Mouse (Mus musculus): ENCODE measurements around the gene Morn3. TPM values are rescaled to one million over a fixed set of nuclear protein-coding genes. Genes with fewer than 3 reads are reported as not detected.
A peak's percentile ranks its signal among the peaks of the same experiment; 100 is the strongest.

Morn3 gene
- not detected for total RNA-seq (2021)

DNA sequence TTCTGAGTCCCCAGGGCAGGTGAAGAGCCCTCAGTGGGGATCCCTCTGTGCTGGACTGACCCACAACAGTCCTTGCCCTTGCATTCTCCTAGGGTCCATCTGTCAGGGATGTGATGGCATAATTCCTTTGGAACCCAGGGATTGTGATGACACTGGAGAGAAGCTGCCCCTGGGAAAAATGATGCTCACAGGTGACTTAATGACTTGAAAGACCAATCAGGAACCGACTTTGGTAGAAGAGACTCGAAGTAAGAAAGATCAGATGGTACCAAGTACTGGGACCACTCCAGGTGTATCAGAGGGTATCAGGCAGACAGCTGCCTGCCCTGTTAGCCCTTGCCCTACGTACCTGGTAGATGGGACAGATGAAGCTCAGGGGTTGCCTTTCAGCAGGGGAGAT, at the start of gene Morn3:
TSS of gene Morn3 (minus strand) at position 101 of the 400 bp plus-strand sequence.
- DNase-seq (ENCODE audit: low spot score) = no peak
- intact Hi-C loops (cut with DNase I) = loop anchor here (1.0 to 2.0 kb wide), 2 partner anchors 32 to 79 kb away; partner anchors contain the start of gene Orai1

- no peak for DNase-seq (ENCODE audit: low spot score)
- intact Hi-C loops (cut with DNase I) = no loop called here
These were observed 49.5 kb upstream of the Morn3 start for GRCm38 (mm10) chr5:123096299-123096698.

GRCm38 (mm10) chr5:123094238-123094991, 47.6 kb upstream of the Morn3 start:
- no peak for DNase-seq (ENCODE audit: low spot score)
- intact Hi-C loops (cut with DNase I) = no loop called here

DNA sequence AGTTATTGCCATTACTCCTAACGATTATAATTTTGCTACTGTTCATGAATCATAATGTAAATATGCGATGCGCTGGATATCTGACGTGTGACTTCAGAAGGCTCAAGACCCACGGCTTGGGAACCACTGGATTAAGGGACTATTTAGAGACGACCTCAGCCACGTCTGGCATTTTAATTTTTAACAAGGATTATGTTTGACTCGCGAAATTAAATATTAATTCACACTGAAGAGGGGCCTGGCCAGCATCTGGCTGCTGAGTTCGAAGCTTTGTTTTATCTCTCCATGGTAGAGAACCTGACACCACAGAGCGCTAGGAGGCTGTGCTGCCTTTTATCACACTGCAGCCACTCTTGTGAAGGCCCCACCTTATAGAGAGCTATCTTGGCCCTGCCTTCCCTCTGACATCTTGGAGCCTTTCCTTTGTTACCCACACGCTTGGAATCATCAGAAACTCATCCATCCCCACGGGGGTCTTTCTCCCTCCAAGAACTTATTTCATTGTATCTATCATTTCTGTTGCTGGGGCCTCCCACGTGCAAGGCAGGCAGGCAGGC, 46.3 kb upstream of the Morn3 start:
- DNase-seq (ENCODE audit: low spot score) = no peak
- intact Hi-C loops (cut with DNase I) = no loop called here

DNA sequence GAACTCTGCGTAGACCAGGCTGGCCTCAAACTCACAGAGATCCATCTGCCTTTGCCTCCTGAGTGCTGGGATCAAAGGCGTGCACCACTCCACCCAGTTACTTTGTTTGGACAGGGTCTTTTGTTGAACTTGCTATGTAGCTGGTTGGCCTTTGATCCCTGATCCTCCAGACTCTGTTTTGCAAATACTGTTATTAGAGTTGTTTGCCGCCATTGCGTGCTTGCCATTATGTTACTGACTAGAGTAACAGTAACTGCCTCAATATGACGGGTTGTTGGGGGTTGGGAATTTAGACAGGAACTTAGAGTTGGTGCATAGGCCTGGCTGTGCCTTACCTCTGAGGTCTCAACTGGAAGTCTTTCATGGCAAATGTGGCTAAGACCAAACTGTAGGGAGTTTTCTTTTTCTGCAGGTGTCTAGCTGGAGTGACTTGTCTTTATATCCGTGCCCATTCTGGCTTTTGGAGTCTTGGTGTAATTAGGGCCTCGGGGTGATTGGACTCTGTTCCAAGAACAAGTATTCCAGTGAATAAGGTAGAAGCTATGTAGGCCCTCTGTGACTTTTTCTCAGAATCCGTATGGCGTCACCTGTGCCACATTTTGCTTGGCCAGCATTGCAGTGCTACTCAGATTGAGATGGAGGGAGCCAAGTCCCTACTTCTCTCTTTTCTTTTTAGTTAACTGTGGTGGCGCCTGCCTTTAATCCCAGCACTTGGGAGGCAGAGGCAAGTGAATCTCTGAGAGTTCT, 43.9 kb upstream of the Morn3 start:
- intact Hi-C loops (cut with DNase I) = no loop called here

GRCm38 (mm10) chr5:123088784-123089183, 42.0 kb upstream of the Morn3 start:
- no peak for DNase-seq (ENCODE audit: low spot score)
- intact Hi-C loops (cut with DNase I) = no loop called here

More for the DNA sequence above, 43.9 kb upstream of the Morn3 start:
- no peak for DNase-seq (ENCODE audit: low spot score)

DNA sequence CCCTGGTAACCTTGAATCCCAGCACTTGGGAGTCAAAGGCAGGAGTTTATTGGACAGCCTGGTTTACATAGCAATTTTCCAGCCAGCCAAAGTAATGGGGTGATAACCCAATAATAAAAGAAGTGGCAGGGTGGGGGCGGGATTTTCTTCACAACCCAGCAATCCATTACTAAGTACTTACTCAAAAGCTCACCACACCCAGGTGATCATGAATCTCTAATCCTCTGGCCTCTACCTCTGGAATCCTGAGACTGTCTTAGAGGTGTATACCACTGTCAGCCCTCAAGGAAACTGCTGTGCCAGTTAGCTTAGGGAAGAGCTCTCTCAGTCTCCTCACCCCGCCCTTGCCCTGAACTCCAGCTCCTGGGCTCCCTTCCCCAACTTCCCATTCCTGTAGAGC, 39.7 kb upstream of the Morn3 start:
- intact Hi-C loops (cut with DNase I) = no loop called here
- no peak for DNase-seq (ENCODE audit: low spot score)

DNA sequence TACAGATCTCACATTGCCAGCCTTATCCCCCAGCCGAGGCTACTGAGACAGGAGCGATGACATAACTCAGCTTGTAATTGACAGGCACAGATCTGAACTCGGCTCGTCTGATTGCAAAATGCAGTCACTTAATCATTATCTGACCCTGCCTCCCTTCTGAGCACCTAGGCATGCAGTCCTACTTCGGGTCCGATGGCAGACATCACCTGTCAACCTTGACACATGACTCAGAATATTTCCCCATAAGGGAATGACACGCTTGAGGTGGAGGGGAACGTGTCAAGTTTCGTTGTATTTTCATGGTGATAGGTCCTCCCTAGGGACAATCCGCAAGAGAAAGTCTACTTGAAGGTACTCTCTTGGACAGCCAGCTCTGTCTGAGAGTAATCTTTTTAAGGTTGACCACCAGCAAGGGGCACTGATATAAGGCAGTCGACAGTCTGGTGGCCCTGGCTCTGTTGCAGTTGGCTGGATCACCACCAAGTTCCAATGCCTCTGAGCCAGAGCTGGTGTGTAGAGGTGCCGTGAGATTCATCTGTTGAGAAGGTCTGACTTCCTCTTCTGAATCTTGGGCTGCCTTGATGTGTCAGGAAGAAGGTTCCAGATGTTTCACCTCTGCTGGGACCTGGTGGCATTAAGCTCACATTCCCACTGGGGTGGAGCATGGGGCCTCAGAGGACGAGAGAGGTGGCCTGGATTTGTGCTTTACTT, 36.7 kb upstream of the Morn3 start:
- intact Hi-C loops (cut with DNase I) = no loop called here

DNA sequence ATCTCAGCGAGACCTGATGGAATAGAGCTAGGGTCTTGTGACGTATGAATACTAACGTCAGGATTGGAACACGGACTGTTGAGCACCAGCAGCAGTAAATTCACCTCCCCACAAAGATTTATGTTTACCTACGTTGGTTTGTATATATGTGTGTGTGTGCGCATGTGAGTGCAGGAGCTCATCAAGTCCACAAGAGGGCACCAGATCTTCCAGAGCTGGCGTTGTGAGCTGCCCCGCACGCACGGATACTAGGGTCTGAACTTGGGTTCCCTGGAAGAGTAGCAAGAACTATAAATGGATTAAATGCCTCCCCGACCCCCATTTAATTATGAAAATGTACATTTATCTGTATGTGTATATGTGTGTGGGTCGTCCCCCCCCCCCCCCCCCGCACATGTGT, 33.7 kb upstream of the Morn3 start:
- intact Hi-C loops (cut with DNase I) = no loop called here
- no peak for DNase-seq (ENCODE audit: low spot score)

More for the DNA sequence above, 36.7 kb upstream of the Morn3 start:
- DNase-seq (ENCODE audit: low spot score) = no peak

GRCm38 (mm10) chr5:123080041-123080440, 33.2 kb upstream of the Morn3 start:
- no peak for DNase-seq (ENCODE audit: low spot score)
- intact Hi-C loops (cut with DNase I) = no loop called here

- no peak for DNase-seq (ENCODE audit: low spot score)
- intact Hi-C loops (cut with DNase I) = no loop called here
These were observed 32.8 kb upstream of the Morn3 start for GRCm38 (mm10) chr5:123079568-123079967.

DNA sequence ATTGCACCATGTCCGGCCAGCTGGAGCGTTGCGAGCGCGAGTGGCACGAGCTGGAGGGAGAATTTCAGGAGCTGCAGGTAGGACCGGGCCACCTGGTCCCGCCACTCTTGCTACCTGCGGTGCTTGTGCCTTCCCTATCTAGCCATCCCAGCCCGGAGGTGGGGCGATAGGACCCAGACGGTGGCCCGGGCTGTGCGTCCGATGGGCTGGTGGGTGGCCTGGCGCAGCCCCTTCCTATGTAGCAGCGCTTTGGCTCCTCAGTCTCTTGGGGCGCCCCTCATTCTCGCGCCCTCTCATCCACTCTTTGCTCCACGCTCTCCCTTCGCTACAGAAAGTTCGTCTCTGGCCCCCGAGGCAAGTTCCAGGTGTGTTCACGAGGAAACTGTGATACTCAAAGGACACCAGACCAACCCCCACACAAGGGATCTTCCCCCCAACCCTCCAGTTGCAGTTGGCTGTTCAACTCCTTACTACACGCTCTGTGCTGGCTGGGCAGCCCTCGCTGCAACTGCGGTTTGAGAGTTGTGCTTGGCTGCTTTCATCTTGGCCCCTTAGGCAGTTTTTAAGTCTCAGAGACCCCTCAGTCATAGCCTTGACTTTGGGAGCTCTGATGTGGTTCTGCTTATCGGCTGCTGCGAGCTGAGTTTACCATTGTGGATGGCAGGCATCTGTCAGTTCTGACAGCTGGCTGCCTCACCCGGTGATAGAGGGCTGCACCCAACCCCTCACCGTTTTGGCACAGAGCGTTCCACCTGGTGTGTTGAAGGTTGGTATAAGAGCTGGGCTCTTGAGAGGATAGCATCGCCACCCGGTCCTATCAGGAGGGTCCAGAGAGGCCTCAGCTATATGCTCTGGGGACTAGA, 29.8 kb upstream of the Morn3 start:
- DNase-seq (ENCODE audit: low spot score) = no peak
- intact Hi-C loops (cut with DNase I) = no loop called here

GRCm38 (mm10) chr5:123075576-123076418, 29.0 kb upstream of the Morn3 start:
- peak; percentile 92 for DNase-seq (ENCODE audit: low spot score)
- intact Hi-C loops (cut with DNase I) = no loop called here

DNA sequence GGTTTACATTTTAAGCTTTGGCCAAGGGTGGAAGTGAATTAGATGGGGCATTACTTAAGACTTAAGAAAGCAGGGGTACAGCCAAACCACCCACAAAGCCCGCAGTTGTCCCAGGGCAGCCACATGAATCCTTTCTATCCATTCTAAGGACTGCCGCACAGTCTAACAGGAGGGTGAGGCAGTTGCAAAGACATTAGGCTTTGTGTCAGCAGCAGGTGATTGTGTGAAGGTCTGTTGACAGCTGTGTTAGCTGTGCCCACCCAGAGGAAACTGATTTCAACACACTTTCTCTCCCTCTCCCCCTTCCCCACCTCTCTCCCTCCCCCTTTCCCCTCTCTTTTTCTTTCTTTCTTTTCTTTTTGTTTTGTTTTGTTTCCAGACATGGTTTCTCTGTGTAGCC, 21.9 kb upstream of the Morn3 start:
- intact Hi-C loops (cut with DNase I) = no loop called here
- DNase-seq (ENCODE audit: low spot score) = no peak

DNA sequence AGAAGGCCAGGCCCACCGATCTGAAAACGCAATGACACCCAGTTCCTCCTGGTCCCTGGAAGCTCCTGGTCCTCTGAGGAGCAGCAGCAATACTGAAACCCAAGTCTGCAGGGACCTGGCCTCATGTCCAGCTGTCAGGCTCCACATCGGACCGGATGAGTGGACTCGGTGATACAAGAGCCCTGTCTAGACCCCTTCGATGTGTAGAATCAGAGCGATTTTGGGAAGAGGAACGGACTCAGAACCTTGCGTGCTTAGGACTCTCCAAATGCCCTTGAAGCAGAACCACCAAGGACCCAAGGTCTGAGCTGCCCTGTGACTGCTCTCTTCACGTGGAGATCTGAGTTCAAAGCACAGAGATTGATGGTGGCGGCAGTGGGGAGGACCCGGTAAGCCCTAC, 21.3 kb upstream of the Morn3 start, which contains the start of gene Tmem120b:
TSS of gene Tmem120b (plus strand) at position 301 of the 400 bp plus-strand sequence.
- DNase-seq (ENCODE audit: low spot score) = no peak
- intact Hi-C loops (cut with DNase I) = no loop called here

DNA sequence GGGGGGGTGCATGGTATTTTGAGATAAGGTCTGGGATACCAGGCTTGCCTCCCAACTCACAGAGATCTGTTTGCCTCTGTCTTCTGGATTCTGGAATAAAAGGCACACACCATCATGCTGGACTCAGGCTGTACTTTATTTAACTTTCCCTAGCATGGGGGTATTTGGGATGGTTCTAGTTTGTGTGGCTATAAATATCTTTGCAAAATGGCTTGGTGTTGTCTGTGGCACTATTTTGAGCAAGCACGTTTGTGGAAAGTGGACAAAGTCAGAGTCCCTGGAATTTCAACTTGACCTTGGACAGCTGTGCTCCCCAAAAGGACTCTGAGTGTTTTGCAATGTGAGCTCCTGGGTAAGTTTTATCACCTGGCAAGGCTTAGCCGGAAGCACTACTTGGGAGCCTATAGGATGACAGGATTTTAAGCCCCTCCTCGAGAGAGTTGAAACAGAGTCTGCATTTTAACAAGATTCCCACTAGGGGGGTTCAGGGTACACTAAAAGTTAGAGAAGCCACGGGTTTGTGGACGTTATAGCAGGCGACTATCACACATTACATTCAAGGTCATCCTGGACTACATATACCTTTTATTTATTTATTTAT, 20.7 kb upstream of the Morn3 start:
- intact Hi-C loops (cut with DNase I) = no loop called here
- no peak for DNase-seq (ENCODE audit: low spot score)

DNA sequence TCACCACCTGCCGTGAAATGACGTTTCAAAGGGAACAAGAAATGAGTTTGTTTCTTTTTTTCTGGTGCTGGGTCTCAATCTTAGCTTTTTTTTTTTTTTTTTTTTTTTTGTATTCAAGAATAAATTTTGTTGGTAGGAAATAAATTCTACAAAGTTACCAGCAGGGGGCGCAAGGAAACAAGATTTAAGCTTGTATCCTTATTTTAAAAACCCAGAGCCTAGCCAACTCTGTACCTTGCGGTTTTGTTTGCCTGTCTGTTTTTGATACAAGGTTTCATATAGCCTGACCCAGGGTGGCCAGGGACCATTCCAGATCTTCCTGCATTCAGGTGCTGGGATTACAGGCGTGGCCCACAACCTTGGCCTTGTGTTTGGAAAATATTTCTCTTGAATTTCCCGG, 17.4 kb upstream of the Morn3 start:
- intact Hi-C loops (cut with DNase I) = loop anchor here (2.0 kb wide), 2 partner anchors 53 to 91 kb away; no protein-coding TSS in a partner anchor
- DNase-seq (ENCODE audit: low spot score) = no peak

DNA sequence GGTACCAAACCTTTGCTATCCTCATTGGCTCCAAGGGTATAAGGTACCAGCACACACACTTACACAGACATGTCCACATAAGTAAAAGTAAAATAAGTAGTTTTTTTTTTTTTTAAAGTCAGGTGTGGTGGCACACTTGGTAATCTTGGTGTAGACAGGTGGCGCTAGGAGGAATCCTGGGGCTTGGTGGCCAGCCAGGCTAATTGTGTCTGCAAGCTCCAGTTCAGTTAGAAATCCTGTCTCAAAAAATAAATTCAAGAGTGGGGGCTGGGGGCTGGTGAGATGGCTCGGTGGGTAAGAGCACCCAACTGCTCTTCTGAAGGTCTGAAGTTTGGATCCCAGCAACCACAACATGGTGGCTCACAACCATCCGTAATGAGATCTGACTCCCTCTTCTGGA, 16.3 kb upstream of the Morn3 start:
- intact Hi-C loops (cut with DNase I) = loop anchor here (2.0 kb wide), 1 partner anchor 70 kb away; the partner anchor contains the start of gene Rhof
- no peak for DNase-seq (ENCODE audit: low spot score)
